Mouse (Mus musculus) kidney, adult 11 months (tissue): ENCODE results near the gene Tec.

Source experiments
- DNase-seq: peaks from one replicate; pipeline ENCODE4 v3.0.0; 2022

Tec gene

DNA sequence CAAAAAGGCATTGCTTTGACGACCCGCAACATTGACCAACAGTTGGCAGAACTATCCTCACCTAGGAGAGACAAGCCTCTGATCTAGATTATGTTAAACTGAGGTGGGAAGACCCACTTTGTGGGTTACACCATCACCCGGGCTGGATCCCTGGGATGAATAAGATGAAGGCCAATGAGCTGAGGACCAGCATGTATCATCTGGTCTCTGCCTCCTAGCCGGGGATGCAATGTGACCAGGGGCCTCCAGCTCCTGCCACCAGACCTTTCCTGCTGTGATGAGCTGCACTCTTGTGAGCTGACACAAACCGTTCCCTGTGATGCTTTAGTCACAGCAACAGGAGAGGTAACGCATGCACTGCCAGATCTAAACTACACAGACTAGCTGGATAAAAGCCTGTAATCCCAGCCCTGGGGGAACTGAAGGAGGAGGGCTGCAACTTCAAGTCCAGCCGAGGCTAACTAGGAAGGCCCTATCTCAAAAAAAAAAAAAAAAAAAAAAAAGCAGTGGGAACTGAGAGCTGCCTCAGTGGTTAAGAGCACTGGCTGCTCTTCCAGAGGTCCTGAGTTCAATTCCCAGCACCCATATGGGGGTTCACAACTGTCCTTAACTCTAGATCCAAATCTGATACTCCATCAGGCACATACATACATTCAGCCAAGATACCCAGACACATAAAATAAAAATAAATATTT, 15.8 kb downstream of the Tec start:
- no peak for DNase-seq

DNA sequence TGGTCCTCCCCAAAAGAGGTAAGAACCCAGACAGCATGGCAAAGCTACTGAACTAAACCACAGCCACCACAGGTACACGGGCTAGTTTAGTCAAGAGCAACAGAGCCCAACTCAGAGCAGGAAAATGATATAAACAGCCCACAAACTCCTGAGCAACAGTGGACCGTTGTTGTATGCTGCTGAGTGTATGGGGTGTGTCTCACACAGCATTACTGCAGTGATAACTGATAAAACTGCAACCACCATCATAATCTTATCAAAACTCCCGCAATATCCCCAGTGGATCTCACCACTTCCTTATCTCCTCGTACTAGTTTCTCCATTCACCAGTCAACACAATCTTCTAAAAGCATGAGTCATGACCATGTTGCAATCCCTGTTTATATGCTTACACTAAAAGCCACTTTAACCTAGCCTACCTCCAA, 16.6 kb downstream of the Tec start:
- no peak for DNase-seq

DNA sequence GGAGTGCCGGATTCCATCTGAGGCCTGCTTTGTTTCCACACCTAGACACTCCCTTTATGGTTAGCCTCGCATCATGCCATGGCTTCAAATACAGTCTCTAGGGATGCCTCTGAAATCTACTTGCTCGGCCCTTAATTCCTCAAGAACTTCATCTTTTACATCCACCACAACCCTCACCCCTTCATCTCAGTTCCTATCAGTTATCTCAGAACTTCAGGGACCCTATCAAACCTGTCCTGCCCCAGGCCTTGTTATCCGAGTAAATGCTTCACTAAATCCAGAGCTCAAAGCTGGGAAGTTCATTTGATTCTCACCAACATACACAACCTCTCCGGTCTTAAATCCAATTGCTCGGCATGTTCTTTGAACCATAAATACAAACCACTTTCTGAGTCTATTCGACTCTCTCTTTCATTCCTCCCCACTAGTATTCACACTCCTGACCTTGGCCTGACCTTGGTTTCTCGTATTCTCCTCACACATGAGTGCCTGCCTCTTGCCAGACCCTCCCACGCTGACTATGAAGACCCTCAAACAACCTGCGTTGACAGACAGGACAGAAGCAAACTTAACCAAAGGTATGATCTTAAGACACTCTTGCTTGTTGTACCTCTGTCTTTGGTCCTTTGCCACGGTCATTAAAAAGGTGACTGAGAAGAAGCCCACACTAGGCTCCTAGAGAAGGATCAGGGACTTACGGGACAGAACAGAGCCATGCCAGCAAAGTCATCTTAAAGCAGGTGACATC, 17.2 kb downstream of the Tec start:
- DNase-seq: no peak

DNA sequence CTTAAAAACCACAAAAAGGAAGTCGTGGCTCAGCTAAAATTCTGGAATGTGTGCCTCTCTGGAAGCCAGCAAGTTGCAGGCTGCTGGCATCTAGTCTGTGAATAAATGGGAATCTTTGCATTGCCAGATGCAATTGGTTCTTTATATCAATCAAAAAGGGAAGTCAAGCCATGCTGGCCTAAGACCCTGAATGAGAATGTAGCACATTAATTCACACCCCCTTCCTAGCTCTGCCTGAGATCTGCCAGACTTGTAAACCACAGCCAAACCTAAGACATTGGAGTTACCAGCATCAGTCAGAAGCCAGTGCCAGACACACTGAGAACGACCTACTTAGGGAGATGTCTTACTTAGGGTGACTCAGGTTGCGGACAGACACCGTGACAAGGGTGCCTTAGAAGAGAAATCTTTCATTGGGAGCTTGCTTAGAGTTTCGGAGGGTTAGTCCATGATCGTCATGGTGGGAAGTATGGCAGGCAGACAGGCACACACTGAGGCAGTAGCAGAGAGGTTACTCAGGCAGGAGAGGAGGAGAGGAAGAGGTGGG, 19.3 kb downstream of the Tec start:
- DNase-seq: no peak

DNA sequence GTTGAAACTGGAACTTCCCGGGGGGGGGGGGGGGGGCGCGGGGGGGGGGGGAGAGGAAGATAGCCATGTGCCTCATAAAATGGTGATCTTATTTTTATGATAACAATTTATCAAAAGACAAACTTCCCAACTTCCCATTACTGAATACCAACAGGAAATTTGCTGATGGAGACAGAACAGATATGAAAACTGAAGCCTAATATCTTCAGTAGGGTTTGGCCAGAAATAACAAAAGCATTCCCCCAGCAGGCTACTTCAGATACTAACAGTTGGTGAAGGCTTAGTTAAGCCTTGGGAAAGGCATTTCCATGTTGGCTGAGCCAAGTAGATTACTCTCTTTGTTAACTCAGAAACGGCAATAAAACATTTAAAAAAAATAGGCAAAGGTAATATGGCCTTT, 21.6 kb downstream of the Tec start:
- no peak for DNase-seq

DNA sequence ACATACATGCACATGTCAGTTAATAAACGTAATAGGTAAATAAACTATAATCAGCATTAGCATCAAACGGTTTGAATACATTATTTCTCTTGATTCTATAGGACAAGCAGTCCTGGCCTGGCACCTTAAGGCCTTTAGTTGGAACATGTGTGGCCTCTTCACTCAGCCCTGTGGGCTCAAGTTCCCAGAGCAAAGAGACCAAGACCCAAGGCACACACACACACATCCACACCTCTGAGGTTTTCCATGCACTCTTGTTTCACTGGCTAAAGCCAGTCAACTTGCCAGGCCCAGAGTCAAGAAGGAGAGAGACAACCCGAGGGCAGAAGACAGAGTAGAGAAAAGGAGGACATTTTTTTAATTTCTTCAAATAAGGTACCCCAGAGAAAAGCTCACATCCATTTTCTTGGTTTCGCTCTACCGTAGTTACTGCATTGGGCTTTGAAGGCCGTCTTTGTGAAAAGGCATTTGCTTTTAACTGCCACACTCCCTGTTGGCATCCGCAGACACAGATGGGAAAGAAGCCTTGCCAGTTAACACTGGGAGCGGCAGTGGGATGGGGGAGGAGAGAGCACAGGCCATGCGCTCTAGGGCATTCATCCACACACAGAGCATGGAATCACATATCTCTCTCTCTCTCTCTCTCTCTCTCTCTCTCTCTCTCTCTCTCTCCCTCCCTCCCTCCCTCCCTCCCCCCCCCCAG, 22.2 kb downstream of the Tec start:
- DNase-seq: no peak

DNA sequence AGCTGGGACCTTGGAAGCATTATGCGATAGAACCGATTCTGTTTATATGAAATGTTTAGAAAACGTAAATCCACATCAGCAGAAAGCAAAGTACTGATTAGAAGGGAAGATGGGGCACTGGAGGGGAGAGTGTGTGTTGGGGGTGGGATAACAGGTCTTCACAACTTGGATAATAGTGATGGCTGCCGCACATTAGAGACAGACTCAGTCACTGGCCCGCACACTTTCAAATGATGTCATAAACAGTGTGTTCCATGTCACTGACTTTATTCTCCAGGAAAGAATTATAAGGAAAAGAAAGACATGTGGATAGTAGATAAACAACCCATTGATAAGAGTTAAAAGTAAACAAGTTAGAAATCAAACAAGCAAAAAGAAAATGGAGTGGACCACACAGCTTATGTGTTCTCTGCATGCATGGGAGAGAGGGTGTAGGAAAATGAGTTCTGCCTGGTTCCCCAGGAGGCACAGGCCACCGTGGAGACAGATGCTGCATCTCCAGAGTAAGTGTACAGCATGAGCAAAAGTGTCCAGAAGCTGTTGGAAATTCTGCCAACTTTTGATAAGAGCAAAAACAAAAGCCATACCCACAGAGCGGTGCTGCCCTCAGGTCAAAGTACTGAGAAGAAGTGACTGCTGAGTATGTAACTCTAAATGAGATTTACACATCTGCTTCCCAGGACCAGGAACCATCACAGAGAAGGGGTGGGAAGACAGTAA, 23.3 kb downstream of the Tec start:
- DNase-seq: no peak

DNA sequence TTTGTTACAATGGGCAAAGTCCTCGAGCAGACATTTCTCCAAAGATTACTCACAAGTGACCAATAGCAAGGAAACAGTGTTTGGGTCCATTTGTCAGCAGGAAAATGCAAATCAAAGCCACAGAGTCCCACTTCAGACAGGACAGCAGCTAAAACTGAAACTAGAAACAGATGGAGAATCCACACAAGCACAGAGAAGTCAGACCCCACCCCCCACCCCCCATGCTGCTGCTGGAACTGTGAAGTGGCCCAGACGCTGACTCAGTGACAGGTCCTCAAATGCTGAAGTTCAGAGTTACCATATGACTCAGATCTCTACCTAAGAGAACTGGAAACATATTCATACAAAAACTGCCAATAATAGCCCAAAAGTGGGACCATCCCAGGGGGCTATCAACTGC, 24.0 kb downstream of the Tec start:
- no peak for DNase-seq

DNA sequence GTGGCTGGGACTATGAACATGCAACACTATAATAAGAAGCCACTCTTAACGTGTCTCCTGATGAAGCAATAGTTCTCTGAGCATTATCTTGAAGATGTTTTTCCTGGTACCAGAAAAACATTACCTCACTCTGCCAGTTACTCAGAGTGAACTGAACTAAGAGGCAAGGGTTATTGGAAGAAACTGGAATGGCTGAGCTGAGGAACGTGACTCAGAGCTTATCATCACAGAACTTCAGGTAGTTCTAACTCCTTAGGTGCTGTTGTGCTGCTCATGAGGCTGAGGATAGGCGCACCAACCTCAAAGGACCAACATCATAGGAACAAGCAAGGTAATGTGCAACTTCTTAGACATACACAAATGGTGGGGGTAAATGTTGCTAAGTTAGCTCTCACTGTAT, 28.6 kb downstream of the Tec start:
- DNase-seq: no peak

DNA sequence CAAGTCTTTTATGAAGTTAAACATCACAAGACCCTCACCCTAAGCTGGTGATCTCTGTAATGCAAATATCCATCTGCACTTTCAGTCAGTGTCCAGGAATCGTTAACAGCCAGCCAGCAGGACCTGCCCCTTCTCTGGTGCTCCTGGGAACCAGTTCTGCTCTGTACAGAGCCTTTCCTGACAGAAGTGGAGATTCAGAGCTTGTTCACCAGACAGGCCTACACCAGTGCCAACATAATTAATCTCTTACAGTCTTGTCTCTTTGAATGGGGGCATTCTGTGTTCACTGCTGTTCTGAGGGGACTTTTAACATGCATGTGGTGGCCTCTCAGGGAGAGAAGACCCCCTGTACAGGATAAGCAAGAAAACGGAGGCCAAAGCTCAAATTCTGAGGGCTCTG, 29.3 kb downstream of the Tec start:
- DNase-seq: no peak

DNA sequence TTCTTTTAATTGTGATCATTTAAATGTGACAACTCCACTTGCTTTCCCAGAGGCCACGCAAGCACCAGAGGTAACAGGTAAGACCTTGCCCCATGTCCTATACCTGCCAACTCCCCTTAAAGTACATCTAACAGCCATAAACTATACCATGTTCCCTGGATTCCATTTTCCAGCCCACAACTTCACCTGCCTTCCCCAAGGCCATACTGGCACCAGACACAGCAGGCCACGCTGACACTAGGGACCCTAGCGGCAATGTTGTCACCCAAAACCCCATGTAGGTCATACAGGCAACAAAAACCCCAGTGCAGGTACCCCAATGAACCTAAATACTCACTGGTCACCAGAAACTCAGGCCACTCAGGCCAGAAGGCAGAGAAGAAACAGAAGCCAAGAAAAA, 32.6 kb downstream of the Tec start:
- DNase-seq: no peak

DNA sequence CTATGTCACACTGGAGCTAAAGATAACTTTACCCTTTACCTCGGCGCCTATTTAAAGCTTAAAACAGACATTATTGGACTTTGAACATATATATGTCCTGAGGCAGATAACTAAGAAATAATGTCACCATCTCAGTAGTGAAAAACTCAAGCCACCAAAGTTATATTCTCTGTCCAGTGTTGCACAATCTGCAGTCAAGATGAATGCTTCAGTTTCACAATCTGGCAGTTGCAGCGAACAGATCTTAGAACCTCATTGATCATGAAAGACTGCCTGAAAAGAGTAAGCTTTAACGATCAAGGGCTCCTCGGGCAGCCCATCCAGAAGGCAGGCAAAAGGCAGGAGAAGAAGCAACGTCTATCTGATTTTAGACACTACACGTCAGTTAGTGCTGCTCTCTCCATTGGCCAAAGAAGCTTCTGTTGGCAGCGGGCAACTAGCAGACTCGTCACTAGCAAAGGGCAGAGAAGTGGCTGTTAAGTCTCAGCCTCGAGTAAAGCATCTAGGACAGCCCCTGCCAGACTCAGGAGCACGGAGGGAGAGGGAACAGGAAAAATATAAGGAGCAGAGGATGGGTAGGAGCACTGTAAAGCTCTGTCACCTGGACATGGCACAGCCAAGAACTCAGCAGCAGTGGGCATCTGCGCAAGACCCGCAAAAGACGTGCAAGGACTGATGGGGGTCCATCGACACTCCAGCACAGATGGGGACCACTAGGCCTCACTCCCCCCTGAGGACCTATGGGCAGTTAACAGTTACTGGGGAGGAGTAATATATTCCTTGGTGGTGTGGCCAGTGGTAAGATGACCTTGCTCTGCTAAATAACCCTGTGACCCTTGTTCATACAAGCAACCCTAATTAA, 35.1 kb downstream of the Tec start:
- DNase-seq: no peak

DNA sequence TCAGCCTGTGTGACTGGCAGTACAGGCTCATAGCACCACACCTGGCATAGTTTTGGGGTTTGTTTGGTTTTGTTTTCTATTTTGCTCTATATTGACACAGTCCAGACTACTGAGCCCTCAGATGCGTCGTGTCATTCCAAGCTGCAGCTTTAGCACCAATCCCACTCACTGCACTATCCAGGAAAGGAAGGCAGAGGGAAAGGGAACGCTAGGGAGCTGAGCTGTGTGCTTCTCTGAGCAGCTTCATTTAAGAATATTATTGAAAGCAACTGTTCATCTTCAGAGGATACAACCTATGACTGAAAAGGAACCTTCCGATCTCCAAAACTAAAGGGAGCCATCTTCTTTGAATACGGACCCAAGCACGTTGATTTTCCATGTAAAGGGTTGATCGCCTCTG, 36.1 kb downstream of the Tec start:
- DNase-seq: no peak

DNA sequence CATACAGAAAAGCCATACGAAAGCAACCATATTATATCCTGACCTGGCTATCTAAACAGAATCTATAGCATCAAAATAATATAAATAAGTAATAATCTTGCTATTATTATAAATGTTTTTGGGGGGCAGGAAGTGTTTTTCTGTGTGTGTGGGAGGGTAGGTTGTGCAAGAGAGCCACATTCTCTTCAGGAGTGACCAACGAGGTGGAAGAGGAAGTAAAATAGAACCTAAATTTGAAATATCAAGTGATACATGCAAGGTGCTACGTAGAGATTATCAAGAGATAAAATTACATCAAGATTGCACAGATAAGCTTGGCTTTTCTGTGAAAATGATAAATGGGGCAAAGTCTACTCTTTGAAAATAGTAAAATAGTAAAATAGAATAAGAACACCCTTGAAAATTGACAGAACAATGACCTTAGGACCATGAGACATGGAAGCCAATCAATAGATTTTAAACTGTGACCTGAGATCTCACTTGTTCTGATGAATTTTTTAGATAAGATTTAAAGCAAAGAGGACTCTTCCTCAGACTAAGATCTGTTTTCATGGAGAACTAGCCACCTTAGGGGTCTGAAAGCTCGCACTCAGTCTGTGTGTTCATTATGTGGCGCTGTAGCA, 37.2 kb downstream of the Tec start:
- DNase-seq: no peak

DNA sequence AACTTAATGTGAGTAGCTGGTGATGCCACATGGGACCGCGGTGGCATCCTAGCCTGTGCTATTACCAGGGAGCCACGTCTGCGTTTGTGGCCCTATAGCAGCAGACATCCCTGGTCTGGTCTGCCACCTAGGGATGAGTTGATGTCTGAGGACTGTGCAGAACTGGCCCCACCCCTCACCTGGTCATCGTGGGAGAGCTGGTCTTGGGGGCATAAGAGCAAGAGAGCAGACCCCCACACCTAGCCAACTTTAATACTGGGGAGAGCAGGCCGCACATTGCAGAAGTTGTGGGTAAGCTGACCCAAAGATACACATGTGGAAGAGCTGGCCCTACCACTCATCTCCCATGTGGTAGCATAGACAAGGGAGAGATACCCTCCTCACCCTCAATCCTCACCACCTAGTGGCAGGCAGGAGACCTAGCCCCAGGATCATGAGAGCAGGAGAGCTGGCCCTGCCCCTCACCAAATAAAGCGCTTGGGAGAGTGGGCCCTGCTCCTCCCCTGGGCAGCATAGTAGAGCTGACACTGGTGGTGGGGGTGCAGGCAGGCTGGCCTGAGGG, 38.7 kb downstream of the Tec start:
- no peak for DNase-seq

DNA sequence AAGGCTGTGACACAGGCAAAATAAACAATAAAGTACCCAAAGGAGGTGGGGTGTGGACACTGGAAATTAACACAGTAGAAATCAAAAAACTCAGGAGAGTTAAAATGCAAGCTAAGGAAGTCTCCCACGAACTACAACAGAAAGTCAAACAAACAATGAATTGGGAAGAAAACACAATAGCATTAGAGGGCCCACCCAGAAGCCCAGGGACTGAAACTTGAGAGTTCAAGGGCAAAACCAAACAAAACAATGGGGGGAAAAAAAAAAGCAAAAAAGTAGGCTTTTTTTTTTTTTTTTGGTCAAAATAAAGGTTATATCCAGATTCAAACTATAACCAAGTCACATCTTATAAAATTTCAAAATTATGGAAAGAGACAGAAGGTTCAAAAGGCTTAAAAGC, 39.9 kb downstream of the Tec start:
- no peak for DNase-seq

DNA sequence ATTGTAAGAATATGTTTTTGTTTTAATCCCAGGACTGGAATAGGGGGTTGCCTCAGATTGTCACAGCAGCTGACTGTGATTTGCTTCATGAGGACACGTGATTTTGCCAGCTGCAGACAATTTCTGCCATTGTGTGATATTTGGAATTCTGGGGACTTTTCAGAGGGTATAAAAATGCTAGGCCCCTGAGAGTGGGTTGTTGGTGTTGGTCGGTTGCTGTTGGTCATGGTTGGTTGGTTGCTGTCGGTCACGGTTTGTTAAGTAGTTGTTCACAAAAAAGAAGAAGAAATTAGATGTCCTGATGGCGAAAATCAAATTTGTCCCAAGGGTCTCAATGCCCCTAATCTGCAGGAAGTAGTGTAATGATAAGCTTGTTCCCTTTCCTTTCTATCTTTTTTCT, 40.8 kb downstream of the Tec start:
- no peak for DNase-seq

DNA sequence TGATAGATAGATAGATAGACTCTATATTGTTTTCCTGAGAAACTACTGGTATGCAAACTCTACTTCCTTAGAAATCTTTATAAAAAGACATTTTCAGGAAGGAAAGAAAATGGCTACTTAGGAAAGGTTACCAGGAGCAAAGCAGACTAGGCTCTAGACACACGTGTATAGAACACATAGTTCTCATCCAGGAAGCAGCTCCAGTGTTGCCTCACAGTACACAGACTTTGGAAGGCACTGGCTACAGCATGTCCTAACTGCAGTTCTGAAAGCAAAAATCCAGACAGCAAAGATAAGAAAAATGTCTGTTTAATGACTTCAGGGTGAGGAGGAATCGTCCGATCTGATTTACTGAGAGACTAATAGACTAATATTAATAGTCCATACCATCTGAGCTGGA, 41.8 kb downstream of the Tec start:
- no peak for DNase-seq

DNA sequence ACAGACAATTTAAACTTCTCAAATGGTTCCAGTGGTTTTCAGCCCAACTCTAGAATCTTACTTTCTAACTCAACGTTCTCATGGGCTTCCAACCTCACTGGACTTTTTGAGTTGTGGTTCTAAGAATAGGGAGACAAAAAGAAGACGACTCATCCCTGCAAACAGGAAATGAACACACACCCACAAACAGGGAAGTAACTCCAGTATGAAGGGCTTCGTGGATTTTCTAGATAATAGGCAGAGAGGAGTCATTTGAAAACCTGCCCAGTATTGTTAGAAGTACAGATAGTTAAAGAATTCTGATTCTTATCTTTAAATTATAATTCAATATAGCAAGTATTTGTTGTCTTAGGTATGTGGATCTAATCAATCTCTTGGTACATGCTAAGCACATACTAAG, 47.6 kb downstream of the Tec start:
- no peak for DNase-seq

DNA sequence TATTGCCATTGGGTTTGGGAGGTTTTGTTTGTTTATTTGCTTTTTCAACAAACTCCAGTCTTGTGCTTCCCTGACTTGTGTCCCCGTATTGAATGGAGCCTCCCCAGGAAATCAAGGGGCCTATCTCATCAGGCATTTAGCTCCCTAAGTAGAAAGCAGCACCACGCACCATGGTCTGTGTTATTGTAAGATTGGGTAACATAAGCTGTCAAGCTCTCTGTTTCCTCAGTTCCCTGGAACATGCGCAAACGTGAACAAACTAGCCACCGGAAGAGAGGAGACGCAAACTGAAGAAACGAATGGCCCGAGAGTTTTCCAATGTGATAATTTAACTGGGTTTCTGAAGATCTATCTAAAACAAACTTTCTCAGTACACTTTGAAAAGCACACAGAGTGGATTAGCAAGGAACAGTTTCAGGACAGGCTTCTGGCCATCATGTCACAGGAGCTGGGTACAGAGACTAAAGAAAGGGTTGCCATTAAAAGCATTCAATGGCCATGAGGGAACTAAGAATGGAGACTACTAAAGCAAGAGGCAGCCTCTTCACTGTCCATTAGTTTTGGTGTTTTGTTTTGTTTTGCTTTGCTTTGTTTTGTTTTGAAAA, 48.1 kb downstream of the Tec start:
- DNase-seq: no peak
